10 mouse cellular contexts compared by ENCODE assay signal in genomic region chr4:119116336-119116735, GRCm38 (mm10). TPM values are rescaled to one million over a fixed set of nuclear protein-coding genes. Genes with fewer than 3 reads are reported as not detected.
DNase-seq lines count a peak whose midpoint lies in the region; ATAC-seq and TF ChIP-seq lines count a peak whose summit lies in the region.
"Had no signal": no experiment of that assay in that cellular context is flagged by ENCODE, and none has a peak within 500 bp of the region (broad histone marks: within the 10 kb centered on the region; RNA-seq: fewer than 3 reads in every experiment).

No protein-coding gene starts in this region.

- H3K9ac ChIP-seq in kidney, postnatal 0 days (ENCODE audit: low read depth, low read length), result no peak overlapping the region
- H3K9ac ChIP-seq in CH12.LX (ENCODE audit: insufficient read depth, low read depth), result no peak overlapping the region

- in situ Hi-C loops in CH12.LX (cut with MboI; ENCODE audit: low pct_ligation_motif_present, low pct_unique_long_range_greater_than_20kb, low sequenced_read_pairs), result no loop called here

- no peaks in the 10 kb centered on the region for H3K9me3 ChIP-seq in kidney, postnatal 0 days (replicated peaks; ENCODE audit: low read length)
- H3K9me3 ChIP-seq in CH12.LX (replicated peaks; ENCODE audit: low read length), result no peaks in the 10 kb centered on the region

- no peak for TF ChIP-seq POLR2A in CH12.LX (IDR thresholded peaks at IDR 0.05; ENCODE audit: low read depth, low read length)

- H3K4me1 ChIP-seq in kidney, postnatal 0 days (replicated peaks; ENCODE audit: insufficient read depth, low read length), result peaks cover 20% of the 10 kb centered on the region; the same call in 1 of the 2 replicates
- peaks cover 8 to 97% of the 10 kb centered on the region in 2 experiments; a peak in 3 of 4 replicates for H3K4me1 ChIP-seq in CH12.LX (ENCODE audit: control insufficient read depth in 1 of 2, insufficient read depth in 2 of 2)

- no peak for TF ChIP-seq EP300 in CH12.LX (IDR thresholded peaks at IDR 0.05; ENCODE audit: low read length)

- no peak for DNase-seq in kidney, postnatal 0 days (ENCODE audit: low spot score)
- DNase-seq in kidney, postnatal 14 days, result no peak
- DNase-seq in CH12.LX (ENCODE audit: extremely low read depth), result peak; percentile 45
- no peak for DNase-seq in cerebellum, postnatal 25 days
- no peak for DNase-seq in cerebellum, adult 9-10 months
- DNase-seq: adrenal gland, postnatal 10 days had no signal

- peaks cover 12% of the 10 kb centered on the region; the same call in 1 of the 2 replicates for H3K36me3 ChIP-seq in kidney, postnatal 0 days (ENCODE audit: insufficient read depth, low read length)
- H3K36me3 ChIP-seq in CH12.LX (replicated peaks in 1 of 2; ENCODE audit: control insufficient read depth in 1 of 2, insufficient read depth in 1 of 2, low read length in 1 of 2), result peaks cover 21 to 88% of the 10 kb centered on the region in 2 experiments

- peak overlapping the region; percentile 72; the same call in 1 of the 2 replicates for H3K27ac ChIP-seq in kidney, postnatal 0 days
- no peak overlapping the region for H3K27ac ChIP-seq in CH12.LX (ENCODE audit: insufficient read depth, low read depth)
- H3K27ac ChIP-seq: macrophage had no signal

- H3K27me3 ChIP-seq in kidney, postnatal 0 days (ENCODE audit: insufficient read depth, low read length), result no peaks in the 10 kb centered on the region
- H3K27me3 ChIP-seq in CH12.LX (replicated peaks), result no peaks in the 10 kb centered on the region

- ATAC-seq in kidney, postnatal 0 days (replicated peaks; ENCODE audit: low FRiP score, low read depth), result no peak
- ATAC-seq in inflammation-experienced regulatory T-cells, adult 6 months, result peak; percentile 91
- ATAC-seq in neutrophil, adult 5-6 weeks (ENCODE audit: extremely low read depth, insufficient number of reproducible peaks, low FRiP score, poor library complexity, severe bottlenecking), result peak; percentile 37; the same call in 1 of the 2 replicates
- ATAC-seq: forebrain, embryonic 14.5 days had no signal

- peaks cover 14% of the 10 kb centered on the region for H3K79me2 ChIP-seq in CH12.LX (replicated peaks; ENCODE audit: control insufficient read depth, extremely low read depth, insufficient read depth, poor library complexity, severe bottlenecking)

- WGBS in kidney, postnatal 0 days, result 62% methylated on average over 1 of the region's 1 CpGs

- no peak overlapping the region for H3K4me3 ChIP-seq in kidney, postnatal 0 days (replicated peaks; ENCODE audit: low read depth, low read length)
- no peak overlapping the region for H3K4me3 ChIP-seq in CH12.LX (replicated peaks in 1 of 3; ENCODE audit: low read depth in 2 of 3, low read length in 2 of 3, poor library complexity in 1 of 3)

- no peak overlapping the region for H3K4me2 ChIP-seq in kidney, postnatal 0 days (ENCODE audit: low read length)
- H3K4me2 ChIP-seq in CH12.LX (ENCODE audit: insufficient read depth, low read depth, poor library complexity, severe bottlenecking), result no peak overlapping the region

- no peak; the same call in 1 of the 2 replicates for TF ChIP-seq RAD21 in CH12.LX (IDR thresholded peaks at IDR 0.05; ENCODE audit: low read depth, low read length)

- dilution Hi-C loops in CH12.LX (cut with MboI; ENCODE audit: extremely low pct_ligation_motif_present, extremely low pct_unique_long_range_greater_than_20kb, low sequenced_read_pairs), result no loop called here

- TF ChIP-seq CTCF in kidney, postnatal 0 days (IDR thresholded peaks at IDR 0.05; ENCODE audit: low read depth), result peak; percentile 41; the same call in 1 of the 2 replicates
- TF ChIP-seq CTCF in CH12.LX (conservative IDR thresholded peaks at IDR 0.05 in 1 of 2, IDR thresholded peaks at IDR 0.05 in 1 of 2; ENCODE audit: low read depth in 2 of 2, low read length in 2 of 2), result peak in 1 of 2 experiments; percentile 43; a peak in 2 of 4 replicates

TF ChIP-seq in CH12.LX, 34 proteins besides CTCF, POLR2A, EP300 and RAD21:
- no peak for TF ChIP-seq NELFE (IDR thresholded peaks at IDR 0.05; ENCODE audit: low read depth, low read length)
- TF ChIP-seq SMC3 (IDR thresholded peaks at IDR 0.05; ENCODE audit: low read depth, low read length), result peak; percentile 33

RNA-seq across cellular contexts. Expression of gene Slc2a1, which starts 7.8 kb away (rescaled TPM):
- 57.5 and 58.0 TPM in 2 replicates for polyA plus RNA-seq in kidney, postnatal 0 days (2015; fragmentation: Nextera tagmentation; extraction: Ambion mirVana)
- 26.8 and 46.2 TPM in 2 replicates for total RNA-seq in CH12.LX (2012; rRNA removed)
- 55.3 and 64.9 TPM in 2 replicates for total RNA-seq in CH12.LX (2014; rRNA removed)
- 30.5 and 33.4 TPM in 2 replicates for polyA plus RNA-seq in CH12.LX (2012; ENCODE audit: insufficient read length, low read depth)
- 10 to 100 TPM; 29.4 to 37.6 (median 36.4) TPM for polyA plus RNA-seq in inflammation-experienced regulatory T-cells, adult 6 months (2017; shearing (Covaris generic))
- 70.1 and 76.1 TPM in 2 replicates for total RNA-seq in neutrophil, adult 5-6 weeks (2017)

RNA-seq across cellular contexts. Expression of gene Zfp691, which starts 57.7 kb away (rescaled TPM):
- 6.1 and 8.3 TPM in 2 replicates for polyA plus RNA-seq in kidney, postnatal 0 days (2015; fragmentation: Nextera tagmentation; extraction: Ambion mirVana)
- 4.6 and 4.7 TPM in 2 replicates for total RNA-seq in CH12.LX (2012; rRNA removed)
- total RNA-seq in CH12.LX (2014; rRNA removed), result 2.3 and 3.2 TPM in 2 replicates
- 3.8 and 4.0 TPM in 2 replicates for polyA plus RNA-seq in CH12.LX (2012; ENCODE audit: insufficient read length, low read depth)
- 1 to 10 TPM; 4.2 to 5.4 (median 4.4) TPM for polyA plus RNA-seq in inflammation-experienced regulatory T-cells, adult 6 months (2017; shearing (Covaris generic))
- 6.9 and 10.3 TPM in 2 replicates for total RNA-seq in neutrophil, adult 5-6 weeks (2017)
